In genomic region chr13:34266067-34266466, GRCm38 (mm10) we compare ENCODE assay signal across 25 mouse cellular contexts.
DNase-seq lines count a peak whose midpoint lies in the region; ATAC-seq and TF ChIP-seq lines count a peak whose summit lies in the region.
"Had no signal": no experiment of that assay in that cellular context is flagged by ENCODE, and none has a peak within 500 bp of the region (broad histone marks: within the 10 kb centered on the region; RNA-seq: fewer than 3 reads in every experiment).

No protein-coding gene starts in this region.

- no peak for DNase-seq in forebrain, postnatal 0 days
- DNase-seq in kidney, adult 9 months, result peak; percentile 82
- no peak for DNase-seq in liver, postnatal 0 days
- DNase-seq: adrenal gland, adult 8-10 months; adrenal gland, postnatal 25 days; cerebellum, adult 11-12 months; cerebellum, adult 8-10 months; cerebellum, postnatal 10 days; cerebellum, postnatal 36 days; embryo, embryonic 11 days; gastrocnemius, adult 2 months; gastrocnemius, postnatal 14 days; heart, adult 11 months had no signal

- no peak overlapping the region for H3K4me2 ChIP-seq in forebrain, embryonic 12.5 days
- H3K4me2 ChIP-seq in forebrain, postnatal 0 days (ENCODE audit: low read depth), result no peak overlapping the region
- no peak overlapping the region for H3K4me2 ChIP-seq in kidney, embryonic 16.5 days (replicated peaks; ENCODE audit: low read depth, low read length)
- H3K4me2 ChIP-seq in liver, embryonic 12.5 days, result no peak overlapping the region
- H3K4me2 ChIP-seq in liver, postnatal 0 days (ENCODE audit: low read depth, low read length), result no peak overlapping the region
- H3K4me2 ChIP-seq: embryonic facial prominence, embryonic 13.5 days; forebrain, embryonic 13.5 days; heart, embryonic 11.5 days; hindbrain, embryonic 12.5 days; hindbrain, embryonic 15.5 days had no signal

- H3K27me3 ChIP-seq in forebrain, embryonic 12.5 days, result no peaks in the 10 kb centered on the region
- no peaks in the 10 kb centered on the region for H3K27me3 ChIP-seq in forebrain, postnatal 0 days (ENCODE audit: insufficient read depth, low read length)
- no peaks in the 10 kb centered on the region for H3K27me3 ChIP-seq in kidney, embryonic 16.5 days (ENCODE audit: insufficient read depth, low read length)
- no peaks in the 10 kb centered on the region for H3K27me3 ChIP-seq in liver, embryonic 12.5 days (replicated peaks)
- no peaks in the 10 kb centered on the region for H3K27me3 ChIP-seq in liver, postnatal 0 days (ENCODE audit: insufficient read depth, low read length)
- H3K27me3 ChIP-seq: embryonic facial prominence, embryonic 13.5 days; forebrain, embryonic 13.5 days; hindbrain, embryonic 12.5 days; hindbrain, embryonic 15.5 days had no signal

- no peak overlapping the region for H3K4me3 ChIP-seq in forebrain, embryonic 12.5 days (replicated peaks)
- H3K4me3 ChIP-seq in forebrain, postnatal 0 days (ENCODE audit: low read depth, low read length), result no peak overlapping the region
- H3K4me3 ChIP-seq in kidney, embryonic 16.5 days (ENCODE audit: low read length), result no peak overlapping the region
- H3K4me3 ChIP-seq in liver, embryonic 12.5 days, result no peak overlapping the region
- no peak overlapping the region for H3K4me3 ChIP-seq in liver, postnatal 0 days (ENCODE audit: low read depth, low read length)
- H3K4me3 ChIP-seq: embryonic facial prominence, embryonic 10.5 days; embryonic facial prominence, embryonic 13.5 days; erythroblast, embryonic 14.5 days; forebrain, embryonic 13.5 days; gastrocnemius, adult 2 months; hindbrain, embryonic 12.5 days; hindbrain, embryonic 15.5 days had no signal

- no peak for TF ChIP-seq CTCF in forebrain, postnatal 0 days (IDR thresholded peaks at IDR 0.05; ENCODE audit: low read depth)
- no peak for TF ChIP-seq CTCF in liver, postnatal 0 days (IDR thresholded peaks at IDR 0.05; ENCODE audit: low read depth)

- no peak for TF ChIP-seq EP300 in liver, postnatal 0 days (IDR thresholded peaks at IDR 0.05; ENCODE audit: low read depth)

- H3K4me1 ChIP-seq in forebrain, embryonic 12.5 days, result peaks cover 19% of the 10 kb centered on the region
- H3K4me1 ChIP-seq in forebrain, postnatal 0 days (ENCODE audit: insufficient read depth), result no peaks in the 10 kb centered on the region
- H3K4me1 ChIP-seq in kidney, embryonic 16.5 days (ENCODE audit: insufficient read depth, low read length), result no peaks in the 10 kb centered on the region
- peaks cover 72% of the 10 kb centered on the region for H3K4me1 ChIP-seq in liver, embryonic 12.5 days
- H3K4me1 ChIP-seq in liver, postnatal 0 days (ENCODE audit: insufficient read depth), result peaks cover 38% of the 10 kb centered on the region
- H3K4me1 ChIP-seq: embryonic facial prominence, embryonic 13.5 days had no signal

- 95% methylated on average over 8 of the region's 8 CpGs for WGBS in forebrain, embryonic 12.5 days
- WGBS in forebrain, postnatal 0 days, result 96% methylated on average over 8 of the region's 8 CpGs
- WGBS in kidney, embryonic 16.5 days, result 91% methylated on average over 8 of the region's 8 CpGs
- WGBS in liver, embryonic 12.5 days (ENCODE audit: insufficient replicate concordance), result 89% methylated on average over 8 of the region's 8 CpGs
- WGBS in liver, postnatal 0 days (ENCODE audit: insufficient replicate concordance), result 90% methylated on average over 8 of the region's 8 CpGs

- H3K27ac ChIP-seq in forebrain, embryonic 12.5 days, result peak overlapping the region; percentile 8; the same call in 1 of the 2 replicates
- no peak overlapping the region for H3K27ac ChIP-seq in forebrain, postnatal 0 days (ENCODE audit: low read depth, low read length)
- H3K27ac ChIP-seq in kidney, embryonic 16.5 days (ENCODE audit: low read length), result no peak overlapping the region
- 0 out of 2 replicates have a peak overlapping the region, but pooled peaks have one; percentile 15 for H3K27ac ChIP-seq in liver, embryonic 12.5 days
- no peak overlapping the region for H3K27ac ChIP-seq in liver, postnatal 0 days (ENCODE audit: low read depth)
- H3K27ac ChIP-seq: embryonic facial prominence, embryonic 10.5 days; embryonic facial prominence, embryonic 13.5 days; forebrain, embryonic 13.5 days; gastrocnemius, adult 2 months; hindbrain, embryonic 12.5 days; hindbrain, embryonic 15.5 days had no signal

- 0 out of 2 replicates have a peak, but pooled peaks cover 6% of the 10 kb centered on the region for H3K36me3 ChIP-seq in forebrain, embryonic 12.5 days (replicated peaks)
- H3K36me3 ChIP-seq in forebrain, postnatal 0 days (ENCODE audit: insufficient read depth), result no peaks in the 10 kb centered on the region
- no peaks in the 10 kb centered on the region for H3K36me3 ChIP-seq in kidney, embryonic 16.5 days (ENCODE audit: insufficient read depth, low read length)
- peaks cover 58% of the 10 kb centered on the region for H3K36me3 ChIP-seq in liver, embryonic 12.5 days
- H3K36me3 ChIP-seq in liver, postnatal 0 days (replicated peaks; ENCODE audit: insufficient read depth, low read length), result 0 out of 2 replicates have a peak, but pooled peaks cover 3% of the 10 kb centered on the region
- H3K36me3 ChIP-seq: embryonic facial prominence, embryonic 10.5 days; embryonic facial prominence, embryonic 13.5 days; hindbrain, embryonic 12.5 days; hindbrain, embryonic 15.5 days had no signal

- no peaks in the 10 kb centered on the region for H3K9me3 ChIP-seq in forebrain, embryonic 12.5 days
- H3K9me3 ChIP-seq in forebrain, postnatal 0 days (ENCODE audit: low read length), result no peaks in the 10 kb centered on the region
- H3K9me3 ChIP-seq in kidney, embryonic 16.5 days (ENCODE audit: low read length), result no peaks in the 10 kb centered on the region
- no peaks in the 10 kb centered on the region for H3K9me3 ChIP-seq in liver, embryonic 12.5 days (replicated peaks)
- H3K9me3 ChIP-seq in liver, postnatal 0 days (ENCODE audit: low read length), result no peaks in the 10 kb centered on the region
- H3K9me3 ChIP-seq: embryonic facial prominence, embryonic 10.5 days; embryonic facial prominence, embryonic 13.5 days; forebrain, embryonic 13.5 days; hindbrain, embryonic 12.5 days; hindbrain, embryonic 15.5 days had no signal

- no peak for ATAC-seq in forebrain, embryonic 12.5 days (ENCODE audit: low FRiP score)
- no peak for ATAC-seq in forebrain, postnatal 0 days
- no peak for ATAC-seq in kidney, embryonic 16.5 days (ENCODE audit: low FRiP score, low TSS enrichment)
- ATAC-seq in liver, embryonic 12.5 days, result no peak
- no peak for ATAC-seq in liver, postnatal 0 days
- ATAC-seq: activated CD4-positive, CD25-positive, alpha-beta regulatory T cell, adult 4 months; forebrain, embryonic 13.5 days; forebrain, embryonic 16.5 days had no signal

- H3K9ac ChIP-seq in forebrain, embryonic 12.5 days, result no peak overlapping the region
- no peak overlapping the region for H3K9ac ChIP-seq in forebrain, postnatal 0 days
- no peak overlapping the region for H3K9ac ChIP-seq in kidney, embryonic 16.5 days (replicated peaks; ENCODE audit: low read length)
- H3K9ac ChIP-seq in liver, embryonic 12.5 days, result no peak overlapping the region
- H3K9ac ChIP-seq in liver, postnatal 0 days (replicated peaks), result no peak overlapping the region
- H3K9ac ChIP-seq: embryonic facial prominence, embryonic 13.5 days; forebrain, embryonic 13.5 days; hindbrain, embryonic 12.5 days; hindbrain, embryonic 15.5 days had no signal

Comparison
In these comparisons a context has a peak if more than half of its experiments do, and no peak if none do; other contexts are left out.
1. H3K27ac ChIP-seq: peak in forebrain, embryonic 12.5 days (single experiment) and liver, embryonic 12.5 days (single experiment); none in forebrain, postnatal 0 days (single experiment), kidney, embryonic 16.5 days (single experiment) and liver, postnatal 0 days (single experiment).